23 mouse cellular contexts compared by ENCODE assay signal in genomic region chr4:138307025-138307424, GRCm38 (mm10). TPM values are rescaled to one million over a fixed set of nuclear protein-coding genes. Genes with fewer than 3 reads are reported as not detected.
DNase-seq lines count a peak whose midpoint lies in the region; ATAC-seq and TF ChIP-seq lines count a peak whose summit lies in the region.
"Had no signal": no experiment of that assay in that cellular context is flagged by ENCODE, and none has a peak within 500 bp of the region (broad histone marks: within the 10 kb centered on the region; RNA-seq: fewer than 3 reads in every experiment).

No protein-coding gene starts in this region.

- no peaks in the 10 kb centered on the region for H3K9me3 ChIP-seq in megakaryocyte, embryonic 14.5 days
- no peaks in the 10 kb centered on the region for H3K9me3 ChIP-seq in MEL (replicated peaks; ENCODE audit: insufficient read depth, low read length)
- H3K9me3 ChIP-seq in neural tube, embryonic 15.5 days (replicated peaks) = no peaks in the 10 kb centered on the region
- H3K9me3 ChIP-seq: forebrain, embryonic 10.5 days; forebrain, embryonic 13.5 days; heart, embryonic 12.5 days; heart, embryonic 15.5 days; hindbrain, embryonic 12.5 days; hindbrain, embryonic 15.5 days had no signal

- TF ChIP-seq CTCF in MEL (IDR thresholded peaks at IDR 0.05 in 2 of 3, conservative IDR thresholded peaks at IDR 0.05 in 1 of 3; ENCODE audit: control insufficient read depth in 1 of 3, insufficient read depth in 1 of 3, low read depth in 2 of 3, low read length in 3 of 3, poor library complexity in 1 of 3, severe bottlenecking in 1 of 3) = no peak

- H3K36me3 ChIP-seq in megakaryocyte, embryonic 14.5 days (replicated peaks; ENCODE audit: low read length) = peaks cover 56% of the 10 kb centered on the region
- H3K36me3 ChIP-seq in MEL (ENCODE audit: control insufficient read depth in 1 of 2, insufficient read depth in 2 of 2, low read length in 2 of 2) = peaks cover 8 to 20% of the 10 kb centered on the region in 2 experiments
- H3K36me3 ChIP-seq in neural tube, embryonic 15.5 days = peaks cover 43% of the 10 kb centered on the region

- 74% methylated on average over 3 of the region's 3 CpGs for WGBS in neural tube, embryonic 15.5 days

- DNase-seq in heart, adult 11 months = peak; percentile 92
- DNase-seq in heart, postnatal 10 days = no peak
- no peak for DNase-seq in MEL (ENCODE audit: low read depth, low spot score)
- DNase-seq: adrenal gland, adult 8-10 months; adrenal gland, postnatal 25 days; cerebellum, adult 18-20 months; cerebellum, postnatal 14 days; gastrocnemius, postnatal 10 days; gastrocnemius, postnatal 36 days; heart, postnatal 14 days had no signal

- no peaks in the 10 kb centered on the region for H3K27me3 ChIP-seq in megakaryocyte, embryonic 14.5 days (replicated peaks)
- no peaks in the 10 kb centered on the region for H3K27me3 ChIP-seq in MEL (ENCODE audit: control insufficient read depth in 1 of 2, insufficient read depth in 2 of 2, low read length in 2 of 2)
- H3K27me3 ChIP-seq in neural tube, embryonic 15.5 days (replicated peaks) = no peaks in the 10 kb centered on the region
- H3K27me3 ChIP-seq: forebrain, embryonic 13.5 days; heart, embryonic 12.5 days; heart, embryonic 15.5 days; hindbrain, embryonic 12.5 days; hindbrain, embryonic 15.5 days had no signal

- peak overlapping the region; percentile 69 for H3K4me3 ChIP-seq in megakaryocyte, embryonic 14.5 days (replicated peaks)
- no peak overlapping the region for H3K4me3 ChIP-seq in MEL (ENCODE audit: control insufficient read depth in 1 of 2, insufficient read depth in 1 of 2, low read depth in 2 of 2, low read length in 2 of 2)
- H3K4me3 ChIP-seq in neural tube, embryonic 15.5 days (replicated peaks) = no peak overlapping the region
- H3K4me3 ChIP-seq: forebrain, embryonic 10.5 days; forebrain, embryonic 13.5 days; heart, embryonic 12.5 days; heart, embryonic 15.5 days; hindbrain, embryonic 12.5 days; hindbrain, embryonic 15.5 days had no signal

- no peak for TF ChIP-seq EP300 in MEL (IDR thresholded peaks at IDR 0.05; ENCODE audit: low read depth in 1 of 2, low read length in 2 of 2)

- peaks cover 29% of the 10 kb centered on the region for H3K79me2 ChIP-seq in MEL (ENCODE audit: control insufficient read depth, insufficient read depth, low read length, poor library complexity)

- TF ChIP-seq RAD21 in MEL (IDR thresholded peaks at IDR 0.05; ENCODE audit: low read depth, low read length) = no peak

- TF ChIP-seq POLR2A in MEL (IDR thresholded peaks at IDR 0.05; ENCODE audit: control insufficient read depth in 1 of 2, insufficient read depth in 1 of 2, low read depth in 1 of 2, low read length in 2 of 2, poor library complexity in 1 of 2) = no peak

- ATAC-seq in megakaryocyte, adult 5-6 weeks (ENCODE audit: poor library complexity, severe bottlenecking) = no peak
- no peak for ATAC-seq in neural tube, embryonic 15.5 days (ENCODE audit: low FRiP score)
- ATAC-seq: activated CD4-positive, CD25-positive, alpha-beta regulatory T cell, adult 4 months; CD4-positive, CD25-positive, alpha-beta regulatory T cell, adult 4 months; forebrain, embryonic 13.5 days; forebrain, embryonic 16.5 days had no signal

- peak overlapping the region; percentile 11; the same call in 1 of the 2 replicates for H3K4me2 ChIP-seq in neural tube, embryonic 15.5 days
- H3K4me2 ChIP-seq: forebrain, embryonic 13.5 days; heart, embryonic 12.5 days; heart, embryonic 15.5 days; hindbrain, embryonic 12.5 days; hindbrain, embryonic 15.5 days had no signal

- peak overlapping the region; percentile 44 for H3K9ac ChIP-seq in MEL (ENCODE audit: control insufficient read depth, low read depth, low read length, poor library complexity, severe bottlenecking)
- H3K9ac ChIP-seq in neural tube, embryonic 15.5 days (replicated peaks) = no peak overlapping the region
- H3K9ac ChIP-seq: forebrain, embryonic 13.5 days; heart, embryonic 12.5 days; heart, embryonic 15.5 days; hindbrain, embryonic 12.5 days; hindbrain, embryonic 15.5 days had no signal

- peak overlapping the region; percentile 87 for H3K27ac ChIP-seq in MEL (ENCODE audit: control insufficient read depth, low read depth, low read length)
- no peak overlapping the region for H3K27ac ChIP-seq in neural tube, embryonic 15.5 days (replicated peaks)
- H3K27ac ChIP-seq: forebrain, embryonic 10.5 days; forebrain, embryonic 13.5 days; heart, embryonic 15.5 days; hindbrain, embryonic 12.5 days; hindbrain, embryonic 15.5 days had no signal

- intact Hi-C loops in heart, postnatal 10 days (cut with DNase I) = no loop called here

- H3K4me1 ChIP-seq in megakaryocyte, embryonic 14.5 days = peaks cover 52% of the 10 kb centered on the region
- H3K4me1 ChIP-seq in MEL (ENCODE audit: control insufficient read depth in 1 of 2, insufficient read depth in 2 of 2, low read length in 2 of 2) = peaks cover 9 to 30% of the 10 kb centered on the region in 2 experiments; a peak in 3 of 4 replicates
- peaks cover 38% of the 10 kb centered on the region for H3K4me1 ChIP-seq in neural tube, embryonic 15.5 days

TF ChIP-seq in MEL, 35 proteins besides CTCF, POLR2A, EP300 and RAD21:
- no peak for TF ChIP-seq TCF12 (IDR thresholded peaks at IDR 0.05; ENCODE audit: low read depth, low read length)
- TF ChIP-seq GABPA (IDR thresholded peaks at IDR 0.05; ENCODE audit: low read depth, low read length) = no peak
- no peak for TF ChIP-seq MAZ (IDR thresholded peaks at IDR 0.05; ENCODE audit: low read depth, low read length)
- no peak for TF ChIP-seq POLR2AphosphoS2 (IDR thresholded peaks at IDR 0.05; ENCODE audit: low read length)
- TF ChIP-seq MYC (IDR thresholded peaks at IDR 0.05; ENCODE audit: low read depth, low read length) = no peak
- no peak for TF ChIP-seq USF1 (IDR thresholded peaks at IDR 0.05; ENCODE audit: low read depth, low read length)
- no peak for TF ChIP-seq CHD2 (IDR thresholded peaks at IDR 0.05; ENCODE audit: low read length)
- no peak for TF ChIP-seq NRF1 (IDR thresholded peaks at IDR 0.05; ENCODE audit: insufficient read depth, low read depth, low read length, poor library complexity, severe bottlenecking)
- no peak for TF ChIP-seq ZMIZ1 (IDR thresholded peaks at IDR 0.05; ENCODE audit: low read depth, low read length)
- no peak for TF ChIP-seq SIN3A (IDR thresholded peaks at IDR 0.05; ENCODE audit: low read length)
- no peak for TF ChIP-seq ELF1 (IDR thresholded peaks at IDR 0.05; ENCODE audit: low read depth, low read length)
- TF ChIP-seq TAL1 (IDR thresholded peaks at IDR 0.05; ENCODE audit: low read length) = no peak

RNA-seq across cellular contexts. Expression of gene Ddost, which starts 2.5 kb away (rescaled TPM):
- total RNA-seq in heart, postnatal 10 days (2021) = 10 to 100 TPM; 87.3 to 89.2 TPM
- 151 and 161 TPM in 2 replicates for polyA plus RNA-seq in megakaryocyte, embryonic 14.5 days (2012; ENCODE audit: insufficient read depth, low replicate concordance)
- total RNA-seq in megakaryocyte, adult 5-6 weeks (2015) = 137 and 143 TPM in 2 replicates
- total RNA-seq in megakaryocyte, adult 5-6 weeks (2017) = 100 and 102 TPM in 2 replicates
- total RNA-seq in MEL (2012; rRNA removed) = 251 and 283 TPM in 2 replicates
- 100 to 1,000 TPM in 1 of 2 experiments, 10 to 100 TPM in 1; 68.9 to 402 TPM for polyA plus RNA-seq in MEL (2012; ENCODE audit: insufficient read depth in 1 of 2, insufficient read length in 2 of 2, low read depth in 1 of 2, low replicate concordance in 2 of 2, missing spikeins in 1 of 2)
- 217 and 246 TPM in 2 replicates for polyA plus RNA-seq in neural tube, embryonic 15.5 days (2015; fragmentation: Nextera tagmentation; extraction: Ambion mirVana)

RNA-seq across cellular contexts. Expression of gene Pink1, which starts 19.1 kb away (rescaled TPM):
- 100 to 1,000 TPM; 272 to 301 TPM for total RNA-seq in heart, postnatal 10 days (2021)
- polyA plus RNA-seq in megakaryocyte, embryonic 14.5 days (2012; ENCODE audit: insufficient read depth, low replicate concordance) = 11.2 and 33.2 TPM in 2 replicates
- total RNA-seq in megakaryocyte, adult 5-6 weeks (2015) = 26.9 and 31.8 TPM in 2 replicates
- 29.8 and 32.2 TPM in 2 replicates for total RNA-seq in megakaryocyte, adult 5-6 weeks (2017)
- total RNA-seq in MEL (2012; rRNA removed) = 14.0 and 21.2 TPM in 2 replicates
- 10 to 100 TPM in 1 of 2 experiments, not detected in 1; 22.1 TPM for polyA plus RNA-seq in MEL (2012; ENCODE audit: insufficient read depth in 1 of 2, insufficient read length in 2 of 2, low read depth in 1 of 2, low replicate concordance in 2 of 2, missing spikeins in 1 of 2)
- 87.9 and 103 TPM in 2 replicates for polyA plus RNA-seq in neural tube, embryonic 15.5 days (2015; fragmentation: Nextera tagmentation; extraction: Ambion mirVana)

RNA-seq across cellular contexts. Expression of gene Kif17, which starts 56.8 kb away (rescaled TPM):
- under 1 TPM in 1 of 2 experiments, not detected in 1; 0.17 TPM for total RNA-seq in heart, postnatal 10 days (2021)
- 1.4 and 1.7 TPM in 2 replicates for polyA plus RNA-seq in megakaryocyte, embryonic 14.5 days (2012; ENCODE audit: insufficient read depth, low replicate concordance)
- 0.13 and 0.25 TPM in 2 replicates for total RNA-seq in megakaryocyte, adult 5-6 weeks (2015)
- 0.12 and 0.59 TPM in 2 replicates for total RNA-seq in megakaryocyte, adult 5-6 weeks (2017)
- total RNA-seq in MEL (2012; rRNA removed) = 0.23 and 0.54 TPM in 2 replicates
- polyA plus RNA-seq in MEL (2012; ENCODE audit: insufficient read depth in 1 of 2, insufficient read length in 2 of 2, low read depth in 1 of 2, low replicate concordance in 2 of 2, missing spikeins in 1 of 2) = 1 to 10 TPM in 1 of 2 experiments, not detected in 1; 2.5 TPM
- 5.0 and 5.2 TPM in 2 replicates for polyA plus RNA-seq in neural tube, embryonic 15.5 days (2015; fragmentation: Nextera tagmentation; extraction: Ambion mirVana)
- total RNA-seq: gastrocnemius, adult 18-20 months; gastrocnemius, postnatal 36 days had no signal
- polyA plus RNA-seq: activated CD4-positive, CD25-positive, alpha-beta regulatory T cell, adult 4 months had no signal

RNA-seq across cellular contexts. Expression of gene Sh2d5, which starts 56.8 kb away (rescaled TPM):
- under 1 TPM; 0.17 TPM for total RNA-seq in heart, postnatal 10 days (2021)
- polyA plus RNA-seq in megakaryocyte, embryonic 14.5 days (2012; ENCODE audit: insufficient read depth, low replicate concordance) = 11.4 and 15.9 TPM in 2 replicates
- 1.5 and 2.4 TPM in 2 replicates for total RNA-seq in megakaryocyte, adult 5-6 weeks (2015)
- total RNA-seq in megakaryocyte, adult 5-6 weeks (2017) = 1.2 and 1.3 TPM in 2 replicates
- total RNA-seq in MEL (2012; rRNA removed) = 1.3 and 2.0 TPM in 2 replicates
- 1 to 10 TPM in 1 of 2 experiments, not detected in 1; 2.8 TPM for polyA plus RNA-seq in MEL (2012; ENCODE audit: insufficient read depth in 1 of 2, insufficient read length in 2 of 2, low read depth in 1 of 2, low replicate concordance in 2 of 2, missing spikeins in 1 of 2)
- polyA plus RNA-seq in neural tube, embryonic 15.5 days (2015; fragmentation: Nextera tagmentation; extraction: Ambion mirVana) = 17.0 and 19.9 TPM in 2 replicates

Comparison
In these comparisons a context has a peak if more than half of its experiments do, and no peak if none do; other contexts are left out.
1. RNA of gene Pink1, which starts 19.1 kb away (total RNA-seq): 272 to 301 TPM in heart, postnatal 10 days; 26.9 to 32.2 TPM in megakaryocyte, adult 5-6 weeks and 14.0 to 21.2 TPM in MEL; every median in the first group is over 4 times any median in the second.